Mouse (Mus musculus) right cerebral cortex, adult 18-20 months (tissue): ENCODE data around the gene Col4a4.

Experiments used
- DNase-seq: peaks from one replicate; pipeline ENCODE4 v3.0.0; 2022; ENCODE audit warnings: mixed read lengths

The Col4a4 gene

DNA sequence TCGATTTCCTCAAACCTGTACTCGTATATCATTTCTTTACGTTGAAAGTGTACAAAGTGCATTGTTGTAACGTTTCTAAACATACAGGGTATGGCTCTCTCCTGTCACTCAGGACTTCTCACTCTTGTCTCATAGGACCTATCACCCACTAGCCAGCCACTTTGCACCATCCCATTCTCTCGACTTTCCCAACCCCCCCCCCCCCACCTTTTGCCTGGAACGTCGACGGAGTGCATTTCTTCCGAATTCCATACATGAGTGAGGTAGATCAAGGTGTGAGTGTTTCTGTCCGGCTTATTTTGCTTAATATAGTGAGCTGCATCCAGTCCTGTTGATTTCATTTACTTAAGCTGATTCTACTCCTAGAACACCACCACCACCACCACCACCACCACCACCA is 9.3 kb downstream of the Col4a4 start:
- DNase-seq, result no peak

DNA sequence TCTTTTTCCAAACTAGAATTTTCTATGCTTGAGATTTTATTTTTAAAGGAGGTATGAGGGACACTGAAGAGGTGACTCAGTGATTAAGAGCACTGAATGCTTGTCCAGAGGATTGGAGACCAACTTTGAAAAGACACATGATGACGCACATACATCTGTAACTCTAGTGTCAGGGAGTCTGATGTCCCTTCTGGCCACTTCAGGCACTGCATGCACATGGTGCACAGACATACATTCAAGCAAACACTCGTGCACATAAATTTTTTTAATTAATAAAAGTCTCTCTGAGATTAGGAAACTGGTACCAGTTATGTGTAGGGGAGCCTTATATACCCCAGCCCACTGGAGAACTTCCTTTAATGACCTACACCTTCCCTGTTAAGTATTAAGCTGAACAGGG is 10.5 kb downstream of the Col4a4 start:
- no peak for DNase-seq

DNA sequence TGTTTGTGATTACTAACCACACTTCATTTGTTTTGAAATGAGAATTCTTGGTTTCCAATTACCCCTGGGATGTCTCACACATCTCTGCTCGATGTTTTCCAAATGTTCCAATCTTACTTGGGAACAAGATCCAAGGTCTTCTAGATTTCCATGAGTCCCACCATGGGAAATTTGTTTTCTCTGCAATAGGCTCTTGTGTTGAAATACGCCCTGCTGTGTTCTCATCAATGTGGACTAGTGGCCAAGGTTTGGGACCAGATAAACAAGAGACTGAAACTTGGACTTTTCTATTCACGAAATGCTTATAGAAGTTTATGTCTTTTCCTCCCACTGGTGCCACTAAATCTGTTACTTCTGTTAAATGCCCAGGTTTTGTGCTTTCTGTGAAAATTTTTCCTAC is 11.0 kb downstream of the Col4a4 start:
- no peak for DNase-seq

DNA sequence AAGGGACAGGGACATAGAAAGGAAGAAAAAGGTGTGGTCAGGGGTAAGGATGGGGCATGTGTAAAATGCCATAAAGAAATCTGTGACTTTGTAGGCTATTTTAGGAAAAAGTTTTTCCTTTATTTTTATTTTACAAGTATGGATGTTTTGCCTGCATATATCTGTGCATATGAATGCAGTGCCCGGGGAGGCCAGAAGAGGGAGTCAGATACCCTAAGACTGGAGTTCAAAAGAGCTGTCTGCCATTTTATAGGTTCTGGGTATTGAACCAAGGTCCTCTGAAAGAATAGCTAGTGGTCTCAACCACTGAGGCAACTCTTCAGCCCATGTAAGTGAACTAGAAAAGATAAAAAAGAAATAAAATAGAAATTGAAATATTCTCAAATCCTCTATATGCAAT is 14.9 kb downstream of the Col4a4 start:
- no peak for DNase-seq

DNA sequence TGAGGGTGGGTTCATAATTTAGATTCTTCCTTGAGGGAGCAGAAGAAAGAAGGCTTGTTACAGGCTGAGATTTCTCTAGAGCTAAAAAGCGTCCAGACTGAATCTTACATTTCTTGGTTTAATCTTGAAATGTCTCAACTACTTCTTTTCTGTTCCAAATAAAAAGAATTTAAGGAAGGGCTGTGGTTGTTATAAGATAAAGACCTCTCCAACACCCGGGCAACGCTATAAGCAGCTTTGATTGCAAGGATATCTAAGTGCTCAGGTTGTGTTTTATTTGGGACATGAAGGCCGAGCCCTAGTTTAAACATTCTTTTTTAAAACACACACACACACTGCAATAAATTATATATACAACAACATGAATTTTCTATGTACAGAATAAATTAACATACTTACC is 17.2 kb downstream of the Col4a4 start:
- DNase-seq, result no peak

DNA sequence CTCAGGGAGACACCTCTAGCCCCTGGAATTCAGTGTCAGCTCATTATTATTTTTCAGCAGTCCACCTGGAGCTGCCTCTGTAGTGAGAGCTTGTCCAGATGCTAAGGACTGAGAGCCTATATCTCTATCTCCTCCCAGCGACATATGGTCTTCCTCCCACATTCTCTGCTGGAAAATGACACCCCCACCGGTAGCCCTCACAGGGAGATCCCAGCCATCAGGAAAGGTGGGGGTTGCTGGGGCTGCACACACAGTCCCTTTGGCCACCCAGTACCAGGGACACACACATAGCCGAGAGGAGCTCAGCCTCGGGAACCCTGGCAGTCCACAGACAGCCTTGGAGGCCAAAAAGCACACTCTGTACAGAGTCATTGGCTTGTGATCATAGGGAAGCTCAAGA is 26.4 kb downstream of the Col4a4 start:
- DNase-seq, result peak; percentile 50

DNA sequence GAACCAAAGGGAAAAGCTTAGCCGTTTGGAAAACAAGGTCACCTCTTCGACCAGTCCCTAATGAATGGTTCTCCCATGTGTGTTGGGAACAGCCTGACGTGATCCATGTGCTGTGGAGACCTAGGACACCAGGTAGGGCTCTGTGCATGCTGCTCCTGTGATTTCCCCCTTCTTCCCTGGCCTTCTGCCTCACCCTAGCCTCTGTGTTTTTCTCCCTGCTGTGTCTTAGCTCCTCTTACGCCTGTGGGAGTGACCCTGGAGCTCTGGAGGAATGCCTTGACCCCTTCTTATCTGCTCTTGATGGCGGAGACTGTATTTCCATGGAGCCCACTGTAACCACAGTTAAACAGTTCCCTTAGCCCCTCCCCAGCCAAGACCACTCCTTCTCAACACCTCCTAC is 31.8 kb downstream of the Col4a4 start:
- DNase-seq, result no peak

DNA sequence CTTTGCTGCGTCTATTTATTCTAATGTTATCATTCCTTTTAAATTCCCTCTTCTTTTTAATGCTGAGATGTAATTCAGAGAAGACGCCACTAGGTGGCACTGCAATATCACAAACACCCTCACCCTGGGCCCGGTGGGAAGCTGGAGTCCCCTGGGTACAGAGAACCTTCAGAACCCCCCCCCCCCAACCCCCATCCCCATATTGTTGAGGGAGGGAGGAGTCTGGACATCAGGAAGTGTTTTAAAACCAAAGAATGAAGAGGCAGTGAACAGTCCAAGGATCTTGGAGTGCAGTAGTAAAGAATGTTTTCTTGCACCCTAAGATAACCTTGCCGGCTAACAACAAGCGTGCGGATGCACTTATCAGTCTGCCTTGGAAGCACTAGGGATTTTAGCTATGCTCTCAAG is 32.2 kb downstream of the Col4a4 start:
- DNase-seq, result no peak

DNA sequence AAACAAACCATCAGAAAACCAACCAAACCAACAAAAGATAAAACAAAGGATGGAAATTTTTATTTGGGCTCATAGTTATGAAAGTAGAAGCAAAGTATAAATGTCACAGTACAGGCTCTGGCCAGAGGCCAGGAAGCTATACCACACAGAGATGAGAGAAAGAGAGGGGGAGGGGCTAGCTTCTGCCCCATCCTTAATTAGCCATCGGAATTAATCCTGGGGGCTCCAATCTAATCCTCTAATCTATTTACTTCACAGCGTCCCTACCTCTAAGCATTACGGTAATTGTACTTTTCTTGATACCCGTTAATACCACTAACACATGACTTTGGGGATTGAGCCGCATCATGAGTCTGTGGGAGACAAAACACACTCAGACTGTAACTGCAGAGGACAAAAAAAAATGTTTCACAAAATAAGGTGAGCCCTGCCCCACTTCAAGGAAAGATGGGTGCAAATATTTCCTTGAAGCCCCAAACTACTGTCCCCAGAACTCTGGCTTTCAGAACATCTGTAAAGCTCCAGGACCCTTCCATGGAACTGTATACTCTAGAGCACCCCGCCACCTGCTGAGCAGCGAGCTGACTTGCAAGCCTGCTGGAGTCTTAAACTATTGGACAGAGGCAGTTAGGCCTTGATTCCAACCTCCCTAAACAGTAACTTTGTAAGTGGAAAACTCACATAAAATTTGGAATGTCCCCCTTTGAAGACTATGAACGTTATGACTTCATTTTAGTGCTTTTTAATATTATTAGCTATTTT is 41.3 kb downstream of the Col4a4 start:
- DNase-seq, result no peak

DNA sequence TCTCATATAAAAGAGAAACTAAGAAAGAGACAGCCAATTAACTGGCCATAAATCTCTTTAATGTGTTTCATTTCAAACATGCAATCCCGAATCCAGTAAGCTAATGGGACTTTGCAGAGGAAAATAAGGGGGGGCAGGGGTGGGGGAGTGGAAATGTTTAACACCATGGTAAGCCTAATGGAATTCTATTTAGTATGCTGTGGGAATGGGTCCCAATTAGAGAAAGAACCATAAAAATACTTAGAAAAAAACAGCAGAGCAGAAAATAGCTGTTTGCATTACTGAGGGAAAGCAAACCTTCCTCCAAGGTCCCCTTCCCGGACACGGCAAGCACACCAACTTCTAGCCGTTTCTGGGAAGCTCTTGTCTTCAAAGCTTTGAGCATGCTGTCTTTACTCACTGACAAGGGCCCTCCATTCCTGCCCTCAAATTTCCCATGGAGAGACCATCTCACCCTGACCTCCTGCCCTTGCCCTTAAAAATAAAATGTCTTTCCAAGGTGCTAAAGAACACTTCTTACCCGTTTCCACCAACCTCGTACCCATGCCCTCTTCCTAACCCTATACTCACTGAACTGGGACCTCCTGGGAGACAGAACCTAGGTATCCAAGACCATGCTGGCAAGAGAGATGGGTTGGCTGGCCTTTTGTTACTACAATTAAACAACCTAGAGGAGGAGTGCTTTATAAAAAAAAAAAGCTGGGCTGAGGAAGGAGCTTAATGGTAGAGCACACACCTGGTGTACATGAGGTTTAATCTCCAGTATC is 42.0 kb downstream of the Col4a4 start:
- DNase-seq, result no peak

DNA sequence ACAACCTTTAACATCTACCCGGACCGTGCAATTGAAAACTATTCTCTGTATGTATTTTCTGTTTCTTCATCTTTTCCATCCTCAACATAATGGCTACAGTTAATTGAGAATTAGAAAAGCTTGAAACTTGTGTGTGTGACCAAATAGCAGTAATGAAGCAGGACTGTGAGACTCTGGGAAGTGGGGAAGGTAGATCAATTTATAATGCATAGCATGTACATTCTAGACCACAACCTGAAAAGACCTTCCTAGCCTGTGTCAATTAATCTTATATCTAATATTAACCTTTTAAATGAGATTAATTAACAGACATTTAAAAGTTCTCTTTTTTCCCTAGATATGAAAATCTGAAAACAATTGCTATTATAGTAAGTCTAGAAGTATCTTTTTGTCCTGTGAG is 42.7 kb downstream of the Col4a4 start:
- no peak for DNase-seq

DNA sequence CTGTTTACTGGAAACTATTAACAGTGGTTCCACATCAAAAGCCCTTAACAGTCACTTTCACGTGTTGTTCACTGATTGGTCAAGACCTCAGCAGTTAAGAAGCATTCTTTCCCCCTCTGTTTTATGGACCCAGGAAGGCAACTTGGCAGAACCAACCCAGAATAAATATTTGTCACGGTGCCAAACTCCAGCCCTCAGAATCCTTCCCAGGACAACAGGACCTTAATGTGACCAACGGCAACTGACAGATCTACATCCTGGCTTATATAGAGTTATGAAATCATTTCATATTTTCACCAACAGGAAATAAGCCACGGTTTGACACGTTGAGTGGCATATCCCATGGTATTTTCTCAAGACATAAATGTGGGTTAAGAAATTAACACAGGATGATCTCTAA is 46.6 kb downstream of the Col4a4 start:
- no peak for DNase-seq

DNA sequence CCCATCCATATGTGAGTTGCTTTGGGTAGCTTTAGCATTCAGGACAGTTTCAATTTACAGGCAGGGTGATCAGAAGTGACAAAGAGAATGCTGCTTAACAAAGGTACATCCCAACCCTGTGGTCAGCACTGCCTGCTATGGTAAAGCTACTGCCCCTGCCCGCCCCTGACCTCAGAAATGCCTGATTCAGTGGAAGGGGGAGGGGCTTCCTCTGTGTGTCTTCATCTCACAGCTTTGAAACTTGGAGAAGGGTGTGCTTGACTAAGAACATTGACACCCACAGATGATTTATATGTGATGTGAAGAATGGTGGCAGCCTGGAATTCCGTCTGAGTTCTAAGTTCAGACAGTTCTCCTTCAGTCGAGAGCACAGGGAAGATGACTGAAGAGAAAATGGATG is 48.8 kb downstream of the Col4a4 start:
- no peak for DNase-seq

DNA sequence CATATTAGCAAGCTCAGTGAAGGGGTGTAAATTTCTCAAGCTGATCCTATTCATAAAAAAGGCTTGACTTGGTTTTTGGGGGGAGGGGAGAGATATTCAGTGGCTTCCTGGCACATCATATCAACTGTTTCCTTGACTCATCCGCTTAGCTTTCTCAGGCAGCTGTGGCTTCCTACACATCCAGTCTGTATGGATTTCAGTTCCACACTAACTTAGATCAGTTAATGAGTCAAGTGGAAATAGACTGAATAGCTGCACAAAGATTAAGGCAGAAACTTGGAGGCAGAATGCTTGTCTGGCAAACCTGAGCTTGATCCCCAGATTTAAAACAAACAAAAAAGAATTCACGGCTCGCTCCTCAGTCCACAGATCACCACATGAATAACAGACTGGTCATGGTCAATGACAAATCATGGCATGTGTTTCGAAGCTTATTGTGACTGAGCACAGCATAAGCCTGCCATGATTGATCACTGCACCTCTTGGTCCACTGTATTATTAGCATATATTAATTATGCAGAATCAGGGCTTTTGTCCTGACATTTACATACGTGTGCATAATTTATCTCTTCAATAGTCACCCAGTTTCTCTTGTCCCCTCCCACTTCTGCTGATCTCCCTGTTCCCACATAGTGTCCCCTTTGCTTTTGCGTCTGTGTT is 50.0 kb downstream of the Col4a4 start:
- DNase-seq, result no peak

DNA sequence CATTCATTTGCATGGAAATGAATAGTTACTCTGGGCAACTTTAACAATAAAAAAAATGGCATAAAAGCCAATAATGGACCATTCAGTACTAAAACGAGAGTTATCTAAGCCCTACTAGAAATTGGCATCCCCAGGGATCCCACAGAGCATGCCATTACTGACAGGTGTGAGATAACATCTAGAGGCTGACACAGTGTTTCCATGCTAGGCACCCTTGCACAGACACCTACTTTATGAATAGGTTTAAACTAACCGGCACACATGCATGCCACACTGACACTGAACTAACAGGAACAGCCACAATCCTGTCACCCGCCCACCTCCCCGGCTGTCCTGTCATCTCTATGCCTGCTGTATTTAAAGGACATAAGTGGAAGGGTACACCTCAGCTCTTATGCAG is 58.7 kb downstream of the Col4a4 start:
- DNase-seq, result peak; percentile 3

DNA sequence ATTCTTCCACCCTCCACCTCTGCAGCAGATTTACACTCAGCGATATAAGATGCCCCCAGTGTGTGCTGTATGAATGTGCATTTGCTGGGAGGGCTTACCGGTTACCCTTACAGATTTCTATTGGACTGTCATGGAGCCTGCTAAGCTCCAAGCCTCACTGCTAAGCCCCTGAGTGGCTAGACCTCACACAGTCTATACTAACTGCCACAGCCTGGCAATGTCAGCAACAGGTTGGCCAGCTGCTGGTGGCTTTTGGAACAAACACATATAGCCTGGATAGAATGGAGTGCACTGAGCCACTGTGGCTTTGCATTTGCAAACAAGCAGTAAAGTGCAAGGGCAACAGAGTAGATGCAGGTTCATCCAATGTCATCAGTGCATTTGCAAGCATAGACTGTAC is 94.7 kb downstream of the Col4a4 start:
- no peak for DNase-seq

DNA sequence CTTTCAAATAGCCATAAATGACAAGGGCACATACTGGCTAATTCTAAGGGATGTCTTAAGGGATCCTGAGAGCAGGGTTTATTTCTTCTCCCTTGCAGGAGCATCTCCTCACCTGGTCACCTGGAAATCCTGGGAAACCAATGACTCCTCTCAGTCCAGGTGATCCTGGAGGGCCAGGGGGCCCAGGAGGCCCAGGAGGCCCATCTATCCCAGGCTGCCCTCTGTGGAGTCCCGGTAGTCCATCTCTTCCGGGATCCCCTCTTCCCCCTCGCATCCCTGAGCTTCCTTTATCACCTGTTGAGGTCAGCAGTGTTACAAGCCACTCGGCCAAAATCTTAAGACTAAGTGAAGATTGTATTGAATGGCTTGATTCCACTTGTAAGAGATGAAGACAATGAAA is 100.3 kb downstream of the Col4a4 start:
- no peak for DNase-seq

DNA sequence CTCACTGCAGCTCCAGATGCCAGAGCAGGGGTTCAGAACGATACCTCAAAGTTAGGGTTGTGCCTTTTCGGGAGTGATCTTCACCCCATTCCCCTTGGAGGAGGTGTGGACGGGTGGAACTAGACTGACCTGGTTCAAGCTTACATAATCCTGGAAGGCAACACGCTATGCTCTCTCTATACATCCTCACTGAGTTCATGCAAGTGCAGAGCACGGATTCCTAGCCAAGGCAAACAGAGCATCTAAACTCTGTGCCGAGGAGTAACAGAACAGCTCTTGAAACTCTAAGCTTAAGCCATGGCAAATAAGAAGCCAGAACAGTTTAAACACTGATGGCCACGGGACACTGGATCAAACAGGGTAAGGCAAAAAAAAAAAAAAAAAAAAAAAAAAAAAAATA is 104.3 kb downstream of the Col4a4 start:
- DNase-seq, result no peak

DNA sequence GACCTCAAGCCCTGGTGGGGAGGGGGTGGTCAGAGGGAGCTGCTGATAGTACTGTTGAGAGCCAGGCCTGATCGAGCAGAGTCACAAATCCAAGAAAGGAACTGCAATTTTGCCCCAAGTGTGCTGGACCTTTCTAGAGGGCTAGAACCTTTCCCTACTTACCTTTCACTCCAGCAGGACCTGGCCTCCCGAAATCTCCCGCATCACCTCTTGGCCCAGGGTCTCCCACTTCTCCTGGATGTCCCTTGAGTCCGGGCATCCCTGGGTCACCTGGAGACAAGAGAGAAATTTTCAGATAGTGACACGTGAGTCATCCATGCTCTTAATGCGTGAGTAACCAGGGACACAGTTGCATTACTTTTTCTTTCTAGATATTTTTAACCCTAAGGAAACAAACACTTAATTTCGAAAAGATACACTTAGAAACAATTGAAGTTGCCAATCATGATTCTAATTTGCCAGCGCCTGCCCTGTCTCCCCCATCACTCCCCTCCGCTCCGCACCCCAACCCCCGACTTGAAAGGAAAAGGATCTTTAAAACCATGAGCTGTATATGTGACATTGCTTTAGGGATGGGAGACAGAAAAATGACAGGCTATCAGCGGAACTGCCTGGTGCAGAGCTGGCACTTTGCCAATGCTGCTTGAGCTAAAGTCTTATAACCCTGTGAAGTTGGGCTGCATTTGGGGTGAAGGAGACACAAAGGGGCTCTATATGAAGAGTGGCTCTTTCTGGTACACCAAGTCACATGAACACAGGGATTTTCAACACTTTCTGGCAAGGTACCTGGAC is 106.8 kb downstream of the Col4a4 start:
- no peak for DNase-seq

DNA sequence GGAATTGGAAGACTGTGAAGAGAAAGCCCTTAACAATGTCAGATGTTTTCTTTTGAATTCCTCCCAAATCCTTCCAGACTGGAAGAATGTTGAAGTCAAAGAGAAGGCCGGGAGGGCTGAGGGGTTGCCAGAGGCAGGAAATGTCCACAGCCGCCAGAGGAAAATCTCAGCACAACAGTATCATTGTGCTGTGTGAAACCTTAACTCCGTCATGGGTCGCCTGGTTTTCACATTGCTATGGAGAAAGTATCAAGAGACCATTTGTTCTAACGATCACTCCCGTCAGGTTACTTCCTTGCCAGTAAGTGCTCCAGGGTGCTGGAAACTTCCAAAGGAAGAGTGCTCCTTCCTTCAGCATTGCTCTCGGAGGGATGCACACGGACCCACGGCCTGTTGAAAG is 109.9 kb downstream of the Col4a4 start:
- no peak for DNase-seq

DNA sequence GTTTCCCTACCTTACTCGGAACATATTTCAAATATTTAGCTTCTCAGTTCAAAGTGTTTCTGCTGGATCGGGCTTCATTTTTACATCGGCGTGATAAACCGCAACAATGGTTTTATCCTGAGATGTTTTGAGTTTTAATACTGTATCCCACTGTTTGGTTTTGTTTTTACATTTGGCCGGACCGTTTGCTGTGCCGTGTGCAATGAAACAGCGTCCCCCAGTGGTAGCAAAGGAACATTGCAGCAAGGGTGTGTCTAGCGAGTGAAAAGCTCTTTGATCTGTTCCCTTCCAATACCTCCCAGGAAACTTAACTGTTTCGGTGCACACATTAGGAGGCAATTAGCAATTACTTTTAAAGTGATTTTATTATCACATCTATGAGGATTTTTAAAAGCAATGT is 110.4 kb downstream of the Col4a4 start:
- DNase-seq, result peak; percentile 13

DNA sequence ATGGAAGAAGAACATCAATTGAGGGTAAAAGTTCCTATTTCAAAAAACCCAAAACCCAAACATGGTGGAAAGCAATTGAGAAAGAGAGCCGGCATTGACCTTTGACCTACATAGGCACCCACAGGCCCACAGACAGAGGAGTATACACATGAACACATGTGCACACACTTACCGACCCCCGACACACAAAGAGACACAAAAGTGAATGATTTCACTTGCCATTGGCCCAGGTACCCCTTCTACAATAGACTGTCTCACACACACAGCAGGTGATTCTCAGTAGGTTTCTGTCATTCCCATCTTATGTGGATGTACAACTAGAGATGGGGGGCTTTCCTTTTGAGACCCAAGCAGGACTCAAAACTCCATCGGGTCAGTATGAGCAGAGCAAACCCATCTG is 110.8 kb downstream of the Col4a4 start:
- DNase-seq, result no peak

DNA sequence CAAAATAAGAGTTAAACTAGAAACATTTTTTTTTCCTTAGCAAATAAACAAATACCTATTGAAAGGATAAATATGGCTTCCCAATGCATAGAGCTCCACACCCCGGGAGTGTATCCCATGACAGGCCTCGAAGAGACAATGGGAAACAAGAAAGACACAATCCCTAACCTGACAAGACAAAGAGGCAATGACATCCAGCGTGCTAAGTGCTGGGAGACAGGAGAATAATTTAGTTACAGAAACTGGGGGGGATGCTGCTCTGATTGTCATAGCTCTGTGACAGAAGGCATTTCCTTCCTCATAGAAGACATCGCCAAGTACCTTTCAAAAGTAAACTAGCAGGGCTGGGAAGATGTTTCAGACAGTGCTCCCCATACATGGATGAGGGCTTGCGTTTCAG is 111.4 kb downstream of the Col4a4 start:
- DNase-seq, result no peak
